Mouse (Mus musculus): ENCODE measurements around the gene Tysnd1.

DNA sequence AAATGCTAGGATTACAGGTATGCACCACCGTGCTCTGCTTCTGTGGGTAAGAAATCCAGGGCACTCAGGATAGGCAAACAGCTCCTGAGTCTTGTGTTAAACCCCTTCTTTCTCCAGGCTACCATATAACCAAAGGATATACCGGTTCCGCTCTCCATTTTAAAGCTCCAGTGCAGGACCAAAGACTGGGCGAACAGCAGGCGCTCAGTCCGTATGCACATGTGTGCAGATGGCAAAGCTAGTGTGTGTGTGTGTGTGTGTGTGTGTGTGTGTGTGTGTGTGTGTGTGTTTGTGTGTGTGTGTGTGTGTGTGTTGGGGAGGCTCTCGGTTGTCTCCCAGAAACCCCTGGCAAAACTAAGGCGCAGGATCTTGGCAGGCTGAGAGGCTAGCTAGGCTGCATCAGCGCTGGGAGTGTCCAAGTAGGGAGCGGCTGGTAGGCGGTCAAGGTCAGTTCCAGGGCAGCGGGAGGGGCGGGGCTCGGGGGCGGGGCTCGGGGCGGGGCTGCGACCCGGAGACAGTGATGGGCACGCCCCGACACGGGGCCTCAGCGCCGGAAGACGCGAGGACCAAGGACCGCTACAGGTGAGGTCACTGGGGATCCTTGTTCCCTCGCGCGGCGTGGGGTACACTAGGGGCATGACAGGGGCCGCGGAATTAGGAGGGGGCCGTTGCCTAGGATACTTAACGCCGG lies 19.6 kb downstream of the Tysnd1 start, which contains the start of gene Aifm2:
- TF ChIP-seq MAX (IDR thresholded peaks at IDR 0.05): no peak
- no peak for TF ChIP-seq FOSL1 (IDR thresholded peaks at IDR 0.05; ENCODE audit: insufficient read depth, low read length, poor library complexity, severe bottlenecking)
